9 mouse cellular contexts compared by ENCODE assay signal in genomic region chr4:154170506-154171150, GRCm38 (mm10). TPM values are rescaled to one million over a fixed set of nuclear protein-coding genes. Genes with fewer than 3 reads are reported as not detected.
DNase-seq lines count a peak whose midpoint lies in the region; ATAC-seq and TF ChIP-seq lines count a peak whose summit lies in the region.
"Had no signal": no experiment of that assay in that cellular context is flagged by ENCODE, and none has a peak within 500 bp of the region (broad histone marks: within the 10 kb centered on the region; RNA-seq: fewer than 3 reads in every experiment).

Megf6 (plus strand) TSS chr4:154170730.

- intact Hi-C loops in left cerebral cortex, adult 2 months (cut with DNase I), result no loop called here
- intact Hi-C loops in left cerebral cortex, postnatal 14 days (cut with DNase I), result no loop called here
- intact Hi-C loops in gastrocnemius, postnatal 36 days (cut with DNase I), result no loop called here

- H3K36me3 ChIP-seq in embryonic facial prominence, embryonic 13.5 days, result no peaks in the 10 kb centered on the region
- no peaks in the 10 kb centered on the region for H3K36me3 ChIP-seq in hindbrain, embryonic 14.5 days (replicated peaks; ENCODE audit: control insufficient read depth, insufficient read depth)
- H3K36me3 ChIP-seq in liver, postnatal 0 days (replicated peaks; ENCODE audit: insufficient read depth, low read length), result no peaks in the 10 kb centered on the region

- no peak within 1 kb of the TSS; the same call in 1 of the 2 replicates for H3K27ac ChIP-seq in left cerebral cortex, adult 2 months
- H3K27ac ChIP-seq in embryonic facial prominence, embryonic 13.5 days, result peak within 1 kb of the TSS; percentile 68
- no peak within 1 kb of the TSS for H3K27ac ChIP-seq in hindbrain, embryonic 14.5 days
- H3K27ac ChIP-seq in liver, postnatal 0 days (ENCODE audit: low read depth), result no peak within 1 kb of the TSS

- under 1% methylated on average over 57 of the region's 61 CpGs for WGBS in embryonic facial prominence, embryonic 13.5 days
- under 1% methylated on average over 59 of the region's 61 CpGs for WGBS in hindbrain, embryonic 14.5 days
- under 1% methylated on average over 52 of the region's 61 CpGs for WGBS in liver, postnatal 0 days (ENCODE audit: insufficient replicate concordance)

- no peak for TF ChIP-seq EP300 in liver, postnatal 0 days (IDR thresholded peaks at IDR 0.05; ENCODE audit: low read depth)

- no peak for DNase-seq in left cerebral cortex, adult 2 months (ENCODE audit: extremely low spot score in 1 of 2, low spot score in 2 of 2)
- DNase-seq in left cerebral cortex, postnatal 14 days (ENCODE audit: low spot score in 2 of 2), result no peak
- peak; percentile 48 for DNase-seq in hindbrain, embryonic 14.5 days (ENCODE audit: low spot score)
- peak; percentile 48 for DNase-seq in liver, postnatal 0 days
- peak; percentile 82 for DNase-seq in retina, embryonic 14.5 days (ENCODE audit: low spot score)
- no peak for DNase-seq in cerebellum, postnatal 25 days
- no peak for DNase-seq in gastrocnemius, postnatal 36 days

- TF ChIP-seq CTCF in left cerebral cortex, adult 2 months (IDR thresholded peaks at IDR 0.05), result no peak
- no peak for TF ChIP-seq CTCF in liver, postnatal 0 days (IDR thresholded peaks at IDR 0.05; ENCODE audit: low read depth)

- H3K9me3 ChIP-seq in embryonic facial prominence, embryonic 13.5 days, result no peaks in the 10 kb centered on the region
- H3K9me3 ChIP-seq in hindbrain, embryonic 14.5 days (ENCODE audit: control insufficient read depth, low read length), result no peaks in the 10 kb centered on the region
- H3K9me3 ChIP-seq in liver, postnatal 0 days (ENCODE audit: low read length), result no peaks in the 10 kb centered on the region

- peak within 1 kb of the TSS; percentile 96 for H3K4me2 ChIP-seq in embryonic facial prominence, embryonic 13.5 days
- H3K4me2 ChIP-seq in hindbrain, embryonic 14.5 days (replicated peaks), result peak within 1 kb of the TSS; percentile 96
- H3K4me2 ChIP-seq in liver, postnatal 0 days (ENCODE audit: low read depth, low read length), result peak within 1 kb of the TSS; percentile 71

- peak; percentile 73 for ATAC-seq in embryonic facial prominence, embryonic 13.5 days (ENCODE audit: insufficient number of reproducible peaks, insufficient read depth, low FRiP score, low TSS enrichment, low read depth)
- peak; percentile 45; the same call in 1 of the 2 replicates for ATAC-seq in hindbrain, embryonic 14.5 days (ENCODE audit: low FRiP score)
- ATAC-seq in liver, postnatal 0 days, result peak; percentile 46; the same call in 1 of the 2 replicates

- peak within 1 kb of the TSS; percentile 47 for H3K4me3 ChIP-seq in left cerebral cortex, adult 2 months
- peak within 1 kb of the TSS; percentile 71 for H3K4me3 ChIP-seq in embryonic facial prominence, embryonic 13.5 days
- H3K4me3 ChIP-seq in hindbrain, embryonic 14.5 days (replicated peaks; ENCODE audit: low read length), result peak within 1 kb of the TSS; percentile 41
- peak within 1 kb of the TSS; percentile 45 for H3K4me3 ChIP-seq in liver, postnatal 0 days (ENCODE audit: low read depth, low read length)

- peak within 1 kb of the TSS; percentile 77 for H3K9ac ChIP-seq in embryonic facial prominence, embryonic 13.5 days
- peak within 1 kb of the TSS; percentile 32 for H3K9ac ChIP-seq in hindbrain, embryonic 14.5 days
- H3K9ac ChIP-seq in liver, postnatal 0 days (replicated peaks), result no peak within 1 kb of the TSS

- H3K27me3 ChIP-seq in embryonic facial prominence, embryonic 13.5 days, result peaks cover 27% of the 10 kb centered on the region
- H3K27me3 ChIP-seq in hindbrain, embryonic 14.5 days (ENCODE audit: control insufficient read depth, insufficient read depth, low read length), result peaks cover 48% of the 10 kb centered on the region
- H3K27me3 ChIP-seq in liver, postnatal 0 days (ENCODE audit: insufficient read depth, low read length), result peaks cover 52% of the 10 kb centered on the region

- H3K4me1 ChIP-seq in embryonic facial prominence, embryonic 13.5 days, result peaks cover 50% of the 10 kb centered on the region
- peaks cover 19% of the 10 kb centered on the region for H3K4me1 ChIP-seq in hindbrain, embryonic 14.5 days (replicated peaks; ENCODE audit: control insufficient read depth, insufficient read depth, low read length)
- H3K4me1 ChIP-seq in liver, postnatal 0 days (ENCODE audit: insufficient read depth), result peaks cover 12% of the 10 kb centered on the region

RNA-seq across cellular contexts. Expression of gene Megf6, which starts in this region (rescaled TPM):
- 1 to 10 TPM; 4.3 to 5.5 TPM for total RNA-seq in left cerebral cortex, adult 2 months (2021)
- total RNA-seq in left cerebral cortex, postnatal 14 days (2021), result 10 to 100 TPM in 1 of 2 experiments, 1 to 10 TPM in 1; 8.4 to 11.2 TPM
- 99.7 and 104 TPM in 2 replicates for polyA plus RNA-seq in embryonic facial prominence, embryonic 13.5 days (2015; fragmentation: Nextera tagmentation; extraction: Ambion mirVana)
- 8.8 and 10.1 TPM in 2 replicates for polyA plus RNA-seq in hindbrain, embryonic 14.5 days (2014; fragmentation: Nextera tagmentation; extraction: Ambion mirVana)
- polyA plus RNA-seq in liver, postnatal 0 days (2015; fragmentation: Nextera tagmentation; extraction: Ambion mirVana), result 0.67 and 0.89 TPM in 2 replicates
- under 1 TPM; 0.54 TPM for total RNA-seq in gastrocnemius, postnatal 36 days (2021)
- total RNA-seq: neutrophil, adult 5-6 weeks had no signal

Comparison
In these comparisons a context has a peak if more than half of its experiments do, and no peak if none do; other contexts are left out.
1. Peak in DNase-seq, ATAC-seq, H3K4me3 ChIP-seq and H3K4me2 ChIP-seq in liver, postnatal 0 days; RNA of the gene not detected or under 1 TPM.
2. DNase-seq: peak in hindbrain, embryonic 14.5 days (single experiment) and retina, embryonic 14.5 days (single experiment); none in left cerebral cortex, adult 2 months (0 of 2), left cerebral cortex, postnatal 14 days (0 of 2), cerebellum, postnatal 25 days (0 of 2) and gastrocnemius, postnatal 36 days (0 of 2).
3. Peak in every context shown above with its lines, with median percentiles within 50 percentile points of each other: H3K4me3 ChIP-seq, ATAC-seq and H3K4me2 ChIP-seq.